Mouse (Mus musculus) testis, adult 2 months (tissue): ENCODE data around the gene Mrpl38.
"Not testable (repeated sequence)": the region's sequence is repeated elsewhere in the genome, so short reads cannot be mapped to it uniquely, and the experiment has no call there.

Experiments
- CTCF ChIP-seq: fragments of 200-500 bp; IDR thresholded peaks from 2 replicates; pipeline ENCODE4 v1.5.1; 2012; ENCODE audit warnings: low read depth, mild to moderate bottlenecking, inconsistent platforms, low read length, moderate library complexity; ENCODE audit not compliant: control insufficient read depth, insufficient read depth, insufficient replicate concordance
- POLR2A ChIP-seq: fragments of 200-500 bp; IDR thresholded peaks from 2 replicates; pipeline ENCODE4 v1.6.1; 2012; ENCODE audit warnings: low read depth, mild to moderate bottlenecking, inconsistent platforms, low read length, moderate library complexity; ENCODE audit not compliant: control insufficient read depth

- TF ChIP-seq CTCF, POLR2A: not testable (repeated sequence)
These were observed 16.9 kb downstream of the Mrpl38 start for GRCm38 (mm10) chr11:116121731-116122245.
